Mouse (Mus musculus) kidney, adult 2 months (tissue): ENCODE measurements at regions not wholly inside any gene's neighbourhood (a gene's known extent, or its start where the extent isn't known, plus 50 kb on each side); places are given as distances from the start of the nearest gene placed in this dataset.
A peak's percentile ranks its signal among the peaks of the same experiment; 100 is the strongest.

Experiments
- DNase-seq: peaks from one replicate; pipeline ENCODE4 v3.0.0; 2021
- H3K27ac ChIP-seq: fragments of 200-500 bp; 2 replicates; pipeline ENCODE4 v1.5.1; 2012; ENCODE audit warnings: low read depth, low read length, control low read depth, inconsistent platforms; ENCODE audit not compliant: insufficient read depth
- H3K27me3 ChIP-seq: fragments of 200-500 bp; replicated peaks from 2 replicates; pipeline ENCODE4 v1.6.1; 2012; ENCODE audit warnings: mild to moderate bottlenecking, moderate library complexity, low read length, inconsistent platforms; ENCODE audit not compliant: control insufficient read depth, insufficient read depth
- H3K36me3 ChIP-seq: fragments of 200-500 bp; 2 replicates; pipeline ENCODE4 v1.6.1; 2012; ENCODE audit warnings: mild to moderate bottlenecking, moderate library complexity, low read length, inconsistent platforms; ENCODE audit not compliant: control insufficient read depth, insufficient read depth
- H3K4me1 ChIP-seq: fragments of 200-500 bp; 2 replicates; pipeline ENCODE4 v1.6.1; 2011; ENCODE audit warnings: low read length; ENCODE audit not compliant: control insufficient read depth, insufficient read depth
- H3K4me3 ChIP-seq: fragments of 200-500 bp; 2 replicates; pipeline ENCODE4 v1.5.1; 2011; ENCODE audit warnings: mild to moderate bottlenecking, low read depth, low read length, control low read depth; ENCODE audit not compliant: insufficient read depth
- CTCF ChIP-seq: fragments of 200-500 bp; conservative IDR thresholded peaks from 2 replicates; pipeline ENCODE4 v1.5.1; 2011; ENCODE audit warnings: low read depth, mild to moderate bottlenecking, control low read depth, low read length, moderate library complexity, mixed read lengths; ENCODE audit not compliant: insufficient read depth, insufficient read length
- POLR2A ChIP-seq: fragments of 200-500 bp; IDR thresholded peaks from one replicate; pipeline ENCODE4 v1.6.1; 2011; ENCODE audit warnings: low read depth, low read length, control low read depth
- WGBS: fragments of 180-500 bp; shearing (Covaris S2); methylation state at CpG from one replicate; pipeline ENCODE4 v1.1.7; 2018; 5-methylcytosine and 5-hydroxymethylcytosine counted together

- H3K27me3 ChIP-seq, result no peaks in the 10 kb centered on the region
- H3K4me3 ChIP-seq, result no peak overlapping the region
- H3K36me3 ChIP-seq, result no peaks in the 10 kb centered on the region
- TF ChIP-seq CTCF (no peak), POLR2A (no peak)
- no peak overlapping the region for H3K27ac ChIP-seq
- no peaks in the 10 kb centered on the region for H3K4me1 ChIP-seq
- 46% methylated on average over 3 of the region's 3 CpGs for WGBS
- peak; percentile 75 for DNase-seq
Observed at GRCm38 (mm10) chr11:64579826-64580225, 143.4 kb upstream of the F930015N05Rik start.

- no peak for DNase-seq
- no peak overlapping the region for H3K27ac ChIP-seq
- TF ChIP-seq POLR2A, result no peak
- TF ChIP-seq CTCF, result no peak
- H3K36me3 ChIP-seq, result no peaks in the 10 kb centered on the region
- no peaks in the 10 kb centered on the region; the same call in 1 of the 2 replicates for H3K4me1 ChIP-seq
- no peaks in the 10 kb centered on the region for H3K27me3 ChIP-seq
- H3K4me3 ChIP-seq, result no peak overlapping the region
- WGBS, result 82% methylated on average over 6 of the region's 6 CpGs
Observed at GRCm38 (mm10) chr11:64586056-64586455, 149.6 kb upstream of the F930015N05Rik start.

GRCm38 (mm10) chr11:64587034-64587710 is 150.7 kb upstream of the F930015N05Rik start:
- 86% methylated on average over 7 of the region's 7 CpGs for WGBS
- DNase-seq, result no peak
- no peak for TF ChIP-seq CTCF
- no peak for TF ChIP-seq POLR2A
- Histone ChIP-seq H3K4me1 (no peaks in the 10 kb centered on the region; the same call in 1 of the 2 replicates), H3K36me3 (no peaks in the 10 kb centered on the region), H3K27ac (no peak overlapping the region), H3K27me3 (no peaks in the 10 kb centered on the region), H3K4me3 (no peak overlapping the region)

- H3K27me3 ChIP-seq, result no peaks in the 10 kb centered on the region
- TF ChIP-seq CTCF (no peak), POLR2A (no peak)
- H3K4me3 ChIP-seq, result no peak overlapping the region
- WGBS, result 49% methylated on average over 13 of the region's 13 CpGs
- H3K36me3 ChIP-seq, result no peaks in the 10 kb centered on the region
- peak; percentile 36 for DNase-seq
- H3K4me1 ChIP-seq, result no peaks in the 10 kb centered on the region; the same call in 1 of the 2 replicates
- no peak overlapping the region for H3K27ac ChIP-seq
Observed at GRCm38 (mm10) chr11:64587751-64588600, 151.5 kb upstream of the F930015N05Rik start.

- no peaks in the 10 kb centered on the region for H3K36me3 ChIP-seq
- TF ChIP-seq POLR2A (no peak), CTCF (no peak)
- WGBS, result 52% methylated on average over 6 of the region's 6 CpGs
- H3K27me3 ChIP-seq, result no peaks in the 10 kb centered on the region
- no peaks in the 10 kb centered on the region; the same call in 1 of the 2 replicates for H3K4me1 ChIP-seq
- H3K4me3 ChIP-seq, result no peak overlapping the region
- peak overlapping the region; percentile 35; the same call in 1 of the 2 replicates for H3K27ac ChIP-seq
- DNase-seq, result no peak
Observed at GRCm38 (mm10) chr11:64588601-64588989, 152.1 kb upstream of the F930015N05Rik start.

GRCm38 (mm10) chr11:64589026-64589425 is 152.6 kb upstream of the F930015N05Rik start:
- Histone ChIP-seq H3K27ac (peak overlapping the region; percentile 35; the same call in 1 of the 2 replicates), H3K4me1 (no peaks in the 10 kb centered on the region; the same call in 1 of the 2 replicates), H3K4me3 (no peak overlapping the region), H3K27me3 (no peaks in the 10 kb centered on the region), H3K36me3 (no peaks in the 10 kb centered on the region)
- TF ChIP-seq POLR2A (no peak), CTCF (no peak)
- WGBS, result 41% methylated on average over 7 of the region's 7 CpGs
- peak; percentile 56 for DNase-seq

GRCm38 (mm10) chr11:64590091-64590490 is 153.6 kb upstream of the F930015N05Rik start:
- TF ChIP-seq CTCF (no peak), POLR2A (no peak)
- H3K27me3 ChIP-seq, result no peaks in the 10 kb centered on the region
- H3K4me3 ChIP-seq, result no peak overlapping the region
- H3K36me3 ChIP-seq, result no peaks in the 10 kb centered on the region
- H3K27ac ChIP-seq, result no peak overlapping the region
- WGBS, result 93% methylated on average over 4 of the region's 4 CpGs
- no peak for DNase-seq
- H3K4me1 ChIP-seq, result no peaks in the 10 kb centered on the region; the same call in 1 of the 2 replicates
